Mouse (Mus musculus): ENCODE measurements around the gene Fam198a. TPM values are rescaled to one million over a fixed set of nuclear protein-coding genes. Genes with fewer than 3 reads are reported as not detected.
A peak's percentile ranks its signal among the peaks of the same experiment; 100 is the strongest.

Gene Fam198a
- total and polyA plus RNA-seq, 2 experiments from 2014 or later, result 2.1 to 7.5 TPM

DNA sequence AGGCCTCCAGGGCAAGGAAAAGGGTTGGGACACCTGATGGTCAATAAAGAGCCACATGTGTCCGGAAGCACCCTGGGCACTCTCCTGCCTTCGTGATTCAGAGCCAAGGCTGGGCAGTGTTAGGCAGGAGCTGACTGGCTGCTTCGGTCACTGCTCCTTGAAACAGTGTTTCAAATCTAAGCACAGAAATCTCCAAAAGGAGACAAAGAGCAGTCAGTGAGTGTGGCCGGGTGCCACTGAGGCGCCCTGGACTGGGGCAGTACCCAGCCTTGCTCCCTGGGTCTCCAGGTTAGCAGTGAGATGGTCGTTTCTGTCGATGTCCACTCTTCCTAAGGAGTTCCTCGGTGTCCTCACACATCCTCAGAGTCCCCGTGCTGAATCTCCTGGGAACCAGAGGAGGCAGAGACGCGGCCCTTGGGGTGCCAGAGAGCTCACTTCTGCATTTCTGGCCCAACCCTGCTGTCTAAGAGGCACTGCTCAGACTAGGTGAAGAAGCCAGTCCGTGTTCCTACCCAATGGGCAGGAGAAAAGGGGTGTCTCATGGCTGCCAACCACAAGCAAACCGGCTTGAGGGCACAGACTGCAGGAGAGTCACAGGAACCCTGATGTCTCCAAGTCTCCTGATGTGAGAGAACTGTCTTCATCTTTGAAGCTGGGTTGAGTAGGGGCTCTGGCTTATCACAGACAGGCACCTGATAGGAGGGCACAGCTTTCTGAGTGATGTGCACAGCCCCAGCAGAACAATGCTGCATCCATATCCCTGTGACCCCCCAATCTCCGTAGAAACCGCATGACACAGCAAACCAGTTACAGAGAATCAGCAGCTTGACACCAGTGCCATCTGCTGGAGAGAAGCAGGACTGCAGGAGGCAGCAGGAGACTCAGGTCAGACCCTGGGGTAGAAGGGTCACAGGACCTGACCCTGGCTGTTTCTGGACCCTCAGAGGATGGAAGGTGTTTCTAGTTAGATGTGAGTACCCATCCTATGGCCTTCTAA is 34.0 kb downstream of the Fam198a start:
- Histone ChIP-seq H3K27me3 (ENCODE audit: insufficient read depth, low read length) (no peaks in the 10 kb centered on the region), H3K9ac (replicated peaks; ENCODE audit: low read length) (no peak overlapping the region), H3K4me3 (ENCODE audit: low read length) (no peak overlapping the region), H3K4me2 (ENCODE audit: low read depth, low read length) (no peak overlapping the region), H3K9me3 (ENCODE audit: low read length) (no peaks in the 10 kb centered on the region), H3K4me1 (ENCODE audit: insufficient read depth, low read length) (no peaks in the 10 kb centered on the region), H3K36me3 (ENCODE audit: insufficient read depth, low read length) (peaks cover 5% of the 10 kb centered on the region; the same call in 1 of the 2 replicates), H3K27ac (peak overlapping the region; percentile 3; the same call in 1 of the 2 replicates)
- ATAC-seq, result peak; percentile 48; the same call in 1 of the 2 replicates
- peak; percentile 81 for DNase-seq (ENCODE audit: low spot score)
- peak; percentile 100 for TF ChIP-seq CTCF (IDR thresholded peaks at IDR 0.05; ENCODE audit: low read depth)
- 66% methylated on average over 15 of the region's 15 CpGs for WGBS

DNA sequence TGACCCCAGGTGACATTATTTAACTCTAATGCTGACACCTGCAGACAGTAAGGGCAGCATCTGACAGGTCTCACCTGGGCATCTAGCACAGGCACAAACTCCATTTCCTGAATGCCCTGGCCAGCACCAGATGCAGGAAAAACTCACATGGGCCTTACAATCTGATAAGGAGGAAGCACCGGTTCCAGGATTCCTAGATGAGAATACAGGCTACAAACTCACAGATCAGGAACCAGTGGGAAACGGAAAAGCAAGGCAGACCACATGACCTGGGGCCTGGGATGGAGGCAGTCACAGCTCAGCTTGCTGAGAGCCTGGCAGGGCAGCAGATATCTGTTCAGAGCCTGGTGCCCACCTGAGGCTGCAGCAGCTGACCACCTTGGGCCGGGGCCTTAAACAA is 38.1 kb downstream of the Fam198a start:
- no peak overlapping the region for H3K9ac ChIP-seq (replicated peaks; ENCODE audit: low read length)
- H3K4me2 ChIP-seq (ENCODE audit: low read depth, low read length), result no peak overlapping the region
- H3K9me3 ChIP-seq (ENCODE audit: low read length), result no peaks in the 10 kb centered on the region
- H3K4me3 ChIP-seq (ENCODE audit: low read length), result no peak overlapping the region
- no peak for ATAC-seq
- no peak for DNase-seq (ENCODE audit: low spot score)
- H3K36me3 ChIP-seq (ENCODE audit: insufficient read depth, low read length), result 0 out of 2 replicates have a peak, but pooled peaks cover 4% of the 10 kb centered on the region
- no peak overlapping the region for H3K27ac ChIP-seq
- H3K4me1 ChIP-seq (ENCODE audit: insufficient read depth, low read length), result 0 out of 2 replicates have a peak, but pooled peaks cover 1% of the 10 kb centered on the region
- WGBS, result 75% methylated on average over 3 of the region's 3 CpGs
- no peaks in the 10 kb centered on the region for H3K27me3 ChIP-seq (ENCODE audit: insufficient read depth, low read length)
- TF ChIP-seq CTCF (IDR thresholded peaks at IDR 0.05; ENCODE audit: low read depth), result no peak

DNA sequence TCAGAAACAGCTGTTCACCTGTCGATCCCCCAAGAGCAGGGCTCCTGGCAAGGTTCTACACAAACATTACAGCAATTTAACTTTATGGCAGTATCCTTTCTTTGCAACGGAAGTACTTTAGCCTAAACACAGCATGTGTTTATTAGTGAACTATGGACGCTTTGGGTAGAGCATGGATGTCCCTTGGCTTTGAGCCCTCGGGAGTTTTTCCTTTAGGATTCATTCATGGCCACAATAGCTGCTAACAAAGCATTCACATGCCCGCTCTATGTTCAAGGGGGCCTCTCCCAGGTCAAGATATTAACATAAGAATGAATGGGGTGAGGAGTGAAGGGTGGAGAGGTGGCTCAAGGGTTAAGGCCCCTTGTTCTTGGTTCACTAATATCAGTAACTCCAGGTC is 38.7 kb downstream of the Fam198a start:
- Histone ChIP-seq H3K27me3 (ENCODE audit: insufficient read depth, low read length) (no peaks in the 10 kb centered on the region), H3K27ac (no peak overlapping the region), H3K9ac (replicated peaks; ENCODE audit: low read length) (no peak overlapping the region), H3K4me3 (ENCODE audit: low read length) (no peak overlapping the region), H3K4me1 (ENCODE audit: insufficient read depth, low read length) (peaks cover 6% of the 10 kb centered on the region; the same call in 1 of the 2 replicates), H3K4me2 (ENCODE audit: low read depth, low read length) (no peak overlapping the region), H3K9me3 (ENCODE audit: low read length) (no peaks in the 10 kb centered on the region), H3K36me3 (ENCODE audit: insufficient read depth, low read length) (0 out of 2 replicates have a peak, but pooled peaks cover 4% of the 10 kb centered on the region)
- no peak for TF ChIP-seq CTCF (IDR thresholded peaks at IDR 0.05; ENCODE audit: low read depth)
- no peak for ATAC-seq
- WGBS, result 24% methylated on average over 5 of the region's 5 CpGs
- no peak for DNase-seq (ENCODE audit: low spot score)

DNA sequence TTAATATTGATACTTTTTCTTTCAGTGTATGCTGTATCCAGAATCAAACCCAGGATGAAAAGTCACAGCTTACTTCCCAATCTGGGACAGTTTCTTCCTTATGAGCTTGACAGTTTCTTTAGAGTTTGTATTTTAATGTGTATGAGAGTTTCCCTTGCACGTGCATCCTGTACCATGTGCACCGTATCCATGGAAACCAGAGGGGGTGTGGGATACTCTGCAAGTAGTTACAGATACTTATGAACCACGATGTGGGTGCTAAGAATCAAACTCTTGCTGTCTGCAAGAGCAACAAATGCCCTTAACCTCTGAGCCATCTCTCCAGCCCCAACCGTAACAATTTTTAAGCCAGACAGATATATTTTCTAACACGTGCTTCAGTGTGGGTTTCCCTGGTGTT is 40.3 kb downstream of the Fam198a start:
- 0 out of 2 replicates have a peak, but pooled peaks cover 4% of the 10 kb centered on the region for H3K36me3 ChIP-seq (ENCODE audit: insufficient read depth, low read length)
- H3K4me1 ChIP-seq (ENCODE audit: insufficient read depth, low read length), result peaks cover 13% of the 10 kb centered on the region; the same call in 1 of the 2 replicates
- ATAC-seq (no peak), DNase-seq (ENCODE audit: low spot score) (no peak)
- 55% methylated on average over 5 of the region's 5 CpGs for WGBS
- no peaks in the 10 kb centered on the region for H3K9me3 ChIP-seq (ENCODE audit: low read length)
- no peaks in the 10 kb centered on the region for H3K27me3 ChIP-seq (ENCODE audit: insufficient read depth, low read length)
- no peak overlapping the region for H3K9ac ChIP-seq (replicated peaks; ENCODE audit: low read length)
- no peak for TF ChIP-seq CTCF (IDR thresholded peaks at IDR 0.05; ENCODE audit: low read depth)
- H3K4me2 ChIP-seq (ENCODE audit: low read depth, low read length), result no peak overlapping the region
- no peak overlapping the region for H3K27ac ChIP-seq
- H3K4me3 ChIP-seq (ENCODE audit: low read length), result no peak overlapping the region

DNA sequence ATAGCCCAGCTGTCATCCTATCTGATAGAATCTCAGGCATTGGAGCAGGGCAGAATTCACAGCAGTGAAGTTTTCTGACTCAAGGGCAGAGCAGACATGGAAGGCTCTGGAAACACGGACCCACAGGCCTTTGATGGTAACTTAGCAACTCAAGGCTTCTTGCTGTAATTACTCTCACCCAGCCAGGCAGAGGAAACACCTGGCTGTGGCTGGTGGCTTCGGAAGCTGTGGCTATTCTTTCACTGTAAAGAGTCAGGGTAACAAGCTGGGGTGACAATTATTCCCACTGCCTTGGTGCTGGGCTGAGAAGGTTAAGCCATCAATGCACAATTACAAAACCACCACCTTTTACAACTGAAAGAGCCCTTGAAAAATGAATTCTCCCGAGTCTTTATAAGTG is 42.3 kb downstream of the Fam198a start:
- H3K9me3 ChIP-seq (ENCODE audit: low read length), result no peaks in the 10 kb centered on the region
- WGBS, result 60% methylated on average over 3 of the region's 3 CpGs
- no peak overlapping the region for H3K4me3 ChIP-seq (ENCODE audit: low read length)
- no peak for TF ChIP-seq CTCF (IDR thresholded peaks at IDR 0.05; ENCODE audit: low read depth)
- peaks cover 13% of the 10 kb centered on the region; the same call in 1 of the 2 replicates for H3K4me1 ChIP-seq (ENCODE audit: insufficient read depth, low read length)
- H3K36me3 ChIP-seq (ENCODE audit: insufficient read depth, low read length), result 0 out of 2 replicates have a peak, but pooled peaks cover 4% of the 10 kb centered on the region
- H3K27ac ChIP-seq, result no peak overlapping the region
- H3K9ac ChIP-seq (replicated peaks; ENCODE audit: low read length), result no peak overlapping the region
- H3K27me3 ChIP-seq (ENCODE audit: insufficient read depth, low read length), result no peaks in the 10 kb centered on the region
- H3K4me2 ChIP-seq (ENCODE audit: low read depth, low read length), result no peak overlapping the region
- DNase-seq (ENCODE audit: low spot score), result no peak
- ATAC-seq, result no peak

DNA sequence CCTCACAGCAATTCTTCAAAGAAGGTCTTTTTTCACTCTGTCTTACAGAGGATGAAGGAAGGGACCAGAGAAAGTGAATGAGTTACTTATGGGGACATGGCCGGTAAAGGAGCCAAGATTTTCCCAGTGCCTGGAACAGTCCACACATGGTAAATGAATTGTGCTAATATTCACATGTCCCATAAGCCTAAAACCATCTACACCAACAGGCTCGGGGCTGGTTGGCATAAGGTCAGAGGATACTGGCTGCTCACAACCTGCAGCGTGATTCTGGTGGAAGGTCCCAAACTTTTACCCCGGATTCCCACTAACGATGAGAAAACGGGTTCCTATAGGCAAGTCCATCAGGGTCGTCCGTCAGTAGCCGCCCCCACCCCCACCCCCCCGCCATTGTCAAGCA is 44.3 kb downstream of the Fam198a start:
- peaks cover 13% of the 10 kb centered on the region; the same call in 1 of the 2 replicates for H3K4me1 ChIP-seq (ENCODE audit: insufficient read depth, low read length)
- no peaks in the 10 kb centered on the region for H3K27me3 ChIP-seq (ENCODE audit: insufficient read depth, low read length)
- 0 out of 2 replicates have a peak, but pooled peaks have one; percentile 1 for ATAC-seq
- peak overlapping the region; percentile 81 for H3K9ac ChIP-seq (replicated peaks; ENCODE audit: low read length)
- H3K36me3 ChIP-seq (ENCODE audit: insufficient read depth, low read length), result 0 out of 2 replicates have a peak, but pooled peaks cover 3% of the 10 kb centered on the region
- peak overlapping the region; percentile 79 for H3K4me3 ChIP-seq (ENCODE audit: low read length)
- DNase-seq (ENCODE audit: low spot score), result no peak
- H3K27ac ChIP-seq, result no peak overlapping the region
- H3K9me3 ChIP-seq (ENCODE audit: low read length), result no peaks in the 10 kb centered on the region
- no peak for TF ChIP-seq CTCF (IDR thresholded peaks at IDR 0.05; ENCODE audit: low read depth)
- WGBS, result 7% methylated on average over 10 of the region's 10 CpGs
- peak overlapping the region; percentile 83 for H3K4me2 ChIP-seq (ENCODE audit: low read depth, low read length)
